Mouse (Mus musculus) thymus, postnatal 25 days (tissue): Measurements from ENCODE around the gene 4930572O03Rik.
A peak's percentile ranks its signal among the peaks of the same experiment; 100 is the strongest.
"Not testable (repeated sequence)": the region's sequence is repeated elsewhere in the genome, so short reads cannot be mapped to it uniquely, and the experiment has no call there.

ENCODE experiments used
- DNase-seq: peaks from one replicate; pipeline ENCODE4 v3.0.0; 2022

Gene 4930572O03Rik

GRCm38 (mm10) chr5:15616195-15616594, 40.7 kb downstream of the 4930572O03Rik start:
- not testable (repeated sequence) for DNase-seq

- DNase-seq = not testable (repeated sequence)
Observed at GRCm38 (mm10) chr5:15610695-15611094, 46.2 kb downstream of the 4930572O03Rik start.

GRCm38 (mm10) chr5:15606677-15607076, 50.2 kb downstream of the 4930572O03Rik start:
- DNase-seq = peak; percentile 1

DNA sequence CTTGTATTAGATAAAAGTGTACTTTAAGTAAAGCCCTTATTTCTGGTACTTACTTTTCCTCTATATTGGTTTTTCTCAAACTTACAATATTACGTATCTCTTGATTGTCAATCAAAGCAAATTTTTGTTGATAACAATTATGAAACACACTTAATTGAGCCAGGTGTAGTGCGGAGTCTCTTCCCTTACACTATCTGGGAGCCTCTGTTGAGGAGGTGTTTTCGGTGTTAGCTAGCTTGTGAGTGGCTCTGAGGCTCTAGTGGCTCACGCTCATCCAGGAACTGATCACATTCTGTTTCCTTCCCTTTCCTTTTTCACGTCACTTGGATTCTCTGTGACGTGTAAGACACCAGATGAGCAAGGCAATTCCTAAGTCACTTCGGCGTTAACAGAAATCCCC, 53.3 kb downstream of the 4930572O03Rik start:
- not testable (repeated sequence) for DNase-seq

- DNase-seq = not testable (repeated sequence)
Observed at GRCm38 (mm10) chr5:15603008-15603407, 53.9 kb downstream of the 4930572O03Rik start.

GRCm38 (mm10) chr5:15602424-15602947, 54.4 kb downstream of the 4930572O03Rik start:
- DNase-seq = not testable (repeated sequence)
